Mouse (Mus musculus): ENCODE measurements around the gene Mthfd1l. TPM values are rescaled to one million over a fixed set of nuclear protein-coding genes. Genes with fewer than 3 reads are reported as not detected.

Mthfd1l gene
- polyA plus RNA-seq, 1 experiment from 2014 or later: 12.3 TPM

GRCm38 (mm10) chr10:4050236-4050635 lies 77.3 kb downstream of the Mthfd1l start:
- Histone ChIP-seq H3K9ac (no peak overlapping the region), H3K4me3 (no peak overlapping the region), H3K9me3 (no peaks in the 10 kb centered on the region), H3K36me3 (0 out of 2 replicates have a peak, but pooled peaks cover 3% of the 10 kb centered on the region), H3K27ac (no peak overlapping the region), H3K4me1 (peaks cover 12% of the 10 kb centered on the region), H3K4me2 (replicated peaks) (no peak overlapping the region), H3K27me3 (no peaks in the 10 kb centered on the region)
- WGBS: 92% methylated on average over 4 of the region's 4 CpGs
- ATAC-seq (ENCODE audit: insufficient number of reproducible peaks, insufficient read depth, low FRiP score, low TSS enrichment): no peak

GRCm38 (mm10) chr10:4052711-4053110 lies 79.8 kb downstream of the Mthfd1l start:
- H3K4me3 ChIP-seq: no peak overlapping the region
- 88% methylated on average over 4 of the region's 4 CpGs for WGBS
- H3K36me3 ChIP-seq: 0 out of 2 replicates have a peak, but pooled peaks cover 3% of the 10 kb centered on the region
- H3K27ac ChIP-seq: no peak overlapping the region
- no peak overlapping the region for H3K9ac ChIP-seq
- no peaks in the 10 kb centered on the region for H3K9me3 ChIP-seq
- no peak overlapping the region for H3K4me2 ChIP-seq (replicated peaks)
- no peaks in the 10 kb centered on the region for H3K27me3 ChIP-seq
- no peaks in the 10 kb centered on the region for H3K4me1 ChIP-seq
- no peak for ATAC-seq (ENCODE audit: insufficient number of reproducible peaks, insufficient read depth, low FRiP score, low TSS enrichment)

- peak; percentile 47; the same call in 1 of the 2 replicates for ATAC-seq (ENCODE audit: insufficient number of reproducible peaks, insufficient read depth, low FRiP score, low TSS enrichment)
Measured at GRCm38 (mm10) chr10:4053278-4054061, 80.6 kb downstream of the Mthfd1l start.

GRCm38 (mm10) chr10:4054589-4054988 lies 81.7 kb downstream of the Mthfd1l start:
- no peaks in the 10 kb centered on the region for H3K4me1 ChIP-seq
- no peak overlapping the region for H3K27ac ChIP-seq
- no peaks in the 10 kb centered on the region for H3K27me3 ChIP-seq
- no peak for ATAC-seq (ENCODE audit: insufficient number of reproducible peaks, insufficient read depth, low FRiP score, low TSS enrichment)
- H3K36me3 ChIP-seq: 0 out of 2 replicates have a peak, but pooled peaks cover 3% of the 10 kb centered on the region
- no peaks in the 10 kb centered on the region for H3K9me3 ChIP-seq
- WGBS: 83% methylated on average over 1 of the region's 1 CpGs
- no peak overlapping the region for H3K4me3 ChIP-seq
- H3K4me2 ChIP-seq (replicated peaks): no peak overlapping the region
- H3K9ac ChIP-seq: no peak overlapping the region

More at GRCm38 (mm10) chr10:4053278-4054061, 80.6 kb downstream of the Mthfd1l start:
- no peak overlapping the region for H3K9ac ChIP-seq
- H3K27me3 ChIP-seq: no peaks in the 10 kb centered on the region
- 0 out of 2 replicates have a peak, but pooled peaks cover 3% of the 10 kb centered on the region for H3K36me3 ChIP-seq
- H3K4me1 ChIP-seq: no peaks in the 10 kb centered on the region
- no peak overlapping the region for H3K27ac ChIP-seq
- no peak overlapping the region for H3K4me3 ChIP-seq
- no peaks in the 10 kb centered on the region for H3K9me3 ChIP-seq
- H3K4me2 ChIP-seq (replicated peaks): no peak overlapping the region
- WGBS: 70% methylated on average over 19 of the region's 19 CpGs

- Histone ChIP-seq H3K4me2 (replicated peaks) (no peak overlapping the region), H3K9me3 (no peaks in the 10 kb centered on the region), H3K9ac (no peak overlapping the region), H3K4me3 (no peak overlapping the region), H3K36me3 (no peaks in the 10 kb centered on the region), H3K4me1 (no peaks in the 10 kb centered on the region), H3K27ac (no peak overlapping the region), H3K27me3 (no peaks in the 10 kb centered on the region)
- ATAC-seq (ENCODE audit: insufficient number of reproducible peaks, insufficient read depth, low FRiP score, low TSS enrichment): no peak
- WGBS: 89% methylated on average over 3 of the region's 3 CpGs
Measured at GRCm38 (mm10) chr10:4057397-4057796, 84.5 kb downstream of the Mthfd1l start.

GRCm38 (mm10) chr10:4057832-4058231 lies 84.9 kb downstream of the Mthfd1l start:
- 86% methylated on average over 5 of the region's 5 CpGs for WGBS
- Histone ChIP-seq H3K4me2 (replicated peaks) (no peak overlapping the region), H3K27me3 (no peaks in the 10 kb centered on the region), H3K4me3 (no peak overlapping the region), H3K4me1 (no peaks in the 10 kb centered on the region), H3K27ac (no peak overlapping the region), H3K9ac (no peak overlapping the region), H3K36me3 (no peaks in the 10 kb centered on the region), H3K9me3 (no peaks in the 10 kb centered on the region)
- no peak for ATAC-seq (ENCODE audit: insufficient number of reproducible peaks, insufficient read depth, low FRiP score, low TSS enrichment)

GRCm38 (mm10) chr10:4061071-4061987 lies 88.4 kb downstream of the Mthfd1l start:
- no peaks in the 10 kb centered on the region for H3K27me3 ChIP-seq
- H3K4me1 ChIP-seq: no peaks in the 10 kb centered on the region
- no peaks in the 10 kb centered on the region for H3K9me3 ChIP-seq
- WGBS: 74% methylated on average over 11 of the region's 11 CpGs
- no peak overlapping the region for H3K4me2 ChIP-seq (replicated peaks)
- no peak overlapping the region for H3K9ac ChIP-seq
- no peak overlapping the region for H3K27ac ChIP-seq
- no peak for ATAC-seq (ENCODE audit: insufficient number of reproducible peaks, insufficient read depth, low FRiP score, low TSS enrichment)
- no peaks in the 10 kb centered on the region for H3K36me3 ChIP-seq
- H3K4me3 ChIP-seq: no peak overlapping the region

- H3K36me3 ChIP-seq: no peaks in the 10 kb centered on the region
- H3K27me3 ChIP-seq: no peaks in the 10 kb centered on the region
- no peak overlapping the region for H3K4me3 ChIP-seq
- WGBS: 88% methylated on average over 4 of the region's 4 CpGs
- H3K27ac ChIP-seq: no peak overlapping the region
- H3K4me2 ChIP-seq (replicated peaks): no peak overlapping the region
- H3K9ac ChIP-seq: no peak overlapping the region
- ATAC-seq (ENCODE audit: insufficient number of reproducible peaks, insufficient read depth, low FRiP score, low TSS enrichment): no peak
- no peaks in the 10 kb centered on the region for H3K4me1 ChIP-seq
- H3K9me3 ChIP-seq: no peaks in the 10 kb centered on the region
Measured at GRCm38 (mm10) chr10:4063537-4063936, 90.6 kb downstream of the Mthfd1l start.

- H3K27me3 ChIP-seq: no peaks in the 10 kb centered on the region
- H3K4me3 ChIP-seq: no peak overlapping the region
- H3K9ac ChIP-seq: no peak overlapping the region
- 77% methylated on average over 15 of the region's 15 CpGs for WGBS
- H3K4me1 ChIP-seq: no peaks in the 10 kb centered on the region
- H3K9me3 ChIP-seq: no peaks in the 10 kb centered on the region
- ATAC-seq (ENCODE audit: insufficient number of reproducible peaks, insufficient read depth, low FRiP score, low TSS enrichment): no peak
- no peak overlapping the region for H3K4me2 ChIP-seq (replicated peaks)
- H3K36me3 ChIP-seq: no peaks in the 10 kb centered on the region
- H3K27ac ChIP-seq: no peak overlapping the region
Measured at GRCm38 (mm10) chr10:4065295-4066084, 92.6 kb downstream of the Mthfd1l start.

GRCm38 (mm10) chr10:4069258-4069826 lies 96.4 kb downstream of the Mthfd1l start:
- Histone ChIP-seq H3K4me1 (no peaks in the 10 kb centered on the region), H3K4me3 (no peak overlapping the region), H3K4me2 (replicated peaks) (no peak overlapping the region), H3K36me3 (no peaks in the 10 kb centered on the region), H3K27me3 (no peaks in the 10 kb centered on the region), H3K27ac (no peak overlapping the region), H3K9ac (no peak overlapping the region), H3K9me3 (no peaks in the 10 kb centered on the region)
- 79% methylated on average over 7 of the region's 7 CpGs for WGBS
- ATAC-seq (ENCODE audit: insufficient number of reproducible peaks, insufficient read depth, low FRiP score, low TSS enrichment): no peak

GRCm38 (mm10) chr10:4070061-4070460 lies 97.1 kb downstream of the Mthfd1l start:
- Histone ChIP-seq H3K27ac (no peak overlapping the region), H3K36me3 (no peaks in the 10 kb centered on the region), H3K4me3 (no peak overlapping the region), H3K4me1 (no peaks in the 10 kb centered on the region), H3K9me3 (no peaks in the 10 kb centered on the region), H3K27me3 (no peaks in the 10 kb centered on the region), H3K4me2 (replicated peaks) (no peak overlapping the region), H3K9ac (no peak overlapping the region)
- 94% methylated on average over 7 of the region's 7 CpGs for WGBS
- ATAC-seq (ENCODE audit: insufficient number of reproducible peaks, insufficient read depth, low FRiP score, low TSS enrichment): no peak

All from embryonic facial prominence, embryonic 12.5 days (tissue).